Mouse (Mus musculus) E14TG2a.4 (cell line): ENCODE measurements around the gene Apaf1.

Experiments
- CTCF ChIP-seq: conservative IDR thresholded peaks from 2 replicates; pipeline ENCODE4 v1.5.1; 2014; ENCODE audit warnings: low read length
- NANOG ChIP-seq: IDR thresholded peaks from 2 replicates; pipeline ENCODE4 v1.6.1; 2014; ENCODE audit warnings: borderline replicate concordance, low read length, mixed read lengths
- POU5F1 ChIP-seq: IDR thresholded peaks from 2 replicates; pipeline ENCODE4 v1.6.1; 2014; ENCODE audit warnings: low read length, borderline replicate concordance

GRCm38 (mm10) chr10:91032399-91032798, 50.2 kb downstream of the Apaf1 start:
- TF ChIP-seq CTCF (peak; percentile 82), POU5F1 (no peak), NANOG (no peak)
